Mouse (Mus musculus) lung, embryonic 14.5 days (tissue): ENCODE data around the gene Gja4. TPM values are rescaled to one million over a fixed set of nuclear protein-coding genes. Genes with fewer than 3 reads are reported as not detected.

Experiments
- ATAC-seq: fragments of 200-750 bp; cut with Nextera tagmentation; 2 replicates; pipeline ENCODE4 v1.8.0; 2017; ENCODE audit warnings: mild to moderate bottlenecking, moderate TSS enrichment, moderate library complexity; ENCODE audit not compliant: insufficient read depth
- DNase-seq: peaks from one replicate; pipeline ENCODE4 v3.0.0-alpha.2; 2015
- H3K27ac ChIP-seq: fragments of 300-500 bp; sonication (generic); 2 replicates; pipeline ENCODE4 v1.5.1; 2014; ENCODE audit warnings: low read depth, mild to moderate bottlenecking, moderate library complexity
- H3K27me3 ChIP-seq: fragments of 300-500 bp; sonication (generic); 2 replicates; pipeline ENCODE4 v1.6.1; 2014; ENCODE audit warnings: low read length, control low read depth; ENCODE audit not compliant: insufficient read depth
- H3K36me3 ChIP-seq: fragments of 300-500 bp; sonication (generic); 2 replicates; pipeline ENCODE4 v1.6.1; 2014; ENCODE audit warnings: control low read depth; ENCODE audit not compliant: insufficient read depth
- H3K4me1 ChIP-seq: fragments of 300-500 bp; sonication (generic); 2 replicates; pipeline ENCODE4 v1.6.1; 2014; ENCODE audit warnings: antibody characterized with exemption, control low read depth; ENCODE audit not compliant: insufficient read depth
- H3K4me2 ChIP-seq: fragments of 300-500 bp; sonication (generic); 2 replicates; pipeline ENCODE4 v1.6.1; 2014; ENCODE audit warnings: mild to moderate bottlenecking
- H3K4me3 ChIP-seq: fragments of 300-500 bp; sonication (generic); 2 replicates; pipeline ENCODE4 v1.5.1; 2014; ENCODE audit warnings: low read depth, low read length
- H3K9ac ChIP-seq: fragments of 300-500 bp; sonication (generic); 2 replicates; pipeline ENCODE4 v1.6.1; 2014
- H3K9me3 ChIP-seq: fragments of 300-500 bp; sonication (generic); 2 replicates; pipeline ENCODE4 v1.6.1; 2016; ENCODE audit warnings: low read depth, low read length, control low read depth
- CTCF ChIP-seq: IDR thresholded peaks from 2 replicates; pipeline ENCODE4 v1.5.1; 2016; ENCODE audit warnings: antibody characterized with exemption, low read depth
- WGBS: fragments of 180-500 bp; shearing (Covaris S2); extraction: QIAGEN DNeasy Blood & Tissue Kit; methylation state at CpG from one replicate; pipeline ENCODE4 v1.1.7; 2014; 5-methylcytosine and 5-hydroxymethylcytosine counted together
- polyA plus RNA-seq: library from polyadenylated mRNA; unstranded; fragments of >200 nt; fragmentation: Nextera tagmentation; extraction: Ambion mirVana; gene quantifications from 2 replicates; pipeline ENCODE4 v1.2.1, GENCODE M21; 2014

Gene Gja4
- polyA plus RNA-seq, 1 experiment from 2014 or later, result 24.0 TPM

DNA sequence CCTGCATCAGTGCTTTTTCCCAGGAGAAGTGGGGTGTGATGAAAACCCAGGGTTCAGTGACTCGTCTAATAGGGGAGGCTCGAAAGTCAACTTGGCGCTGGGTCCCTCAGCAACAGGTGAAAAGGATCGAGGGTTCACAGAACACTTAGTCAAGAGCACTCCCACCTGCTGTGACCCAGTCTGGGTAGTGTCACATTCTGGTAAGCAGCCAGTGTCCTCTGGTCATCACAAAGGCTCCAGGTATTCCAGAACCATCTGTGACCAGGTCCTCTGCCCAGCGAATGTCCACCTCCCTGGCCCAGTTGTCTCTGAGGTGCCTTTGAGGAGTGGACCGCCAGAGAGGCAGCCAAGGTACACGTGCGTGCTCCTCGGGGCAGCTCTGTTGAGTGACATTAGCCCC is 2.3 kb downstream of the Gja4 start:
- WGBS, result 39% methylated on average over 9 of the region's 9 CpGs
- ATAC-seq (no peak), DNase-seq (no peak)
- H3K4me1 ChIP-seq, result no peaks in the 10 kb centered on the region
- peaks cover 18% of the 10 kb centered on the region for H3K27me3 ChIP-seq
- no peaks in the 10 kb centered on the region for H3K36me3 ChIP-seq
- H3K4me3 ChIP-seq, result 0 out of 2 replicates have a peak overlapping the region, but pooled peaks have one; percentile 12
- H3K9me3 ChIP-seq, result no peaks in the 10 kb centered on the region
- no peak overlapping the region for H3K27ac ChIP-seq
- H3K9ac ChIP-seq, result no peak overlapping the region
- peak overlapping the region; percentile 15; the same call in 1 of the 2 replicates for H3K4me2 ChIP-seq
- no peak for TF ChIP-seq CTCF

DNA sequence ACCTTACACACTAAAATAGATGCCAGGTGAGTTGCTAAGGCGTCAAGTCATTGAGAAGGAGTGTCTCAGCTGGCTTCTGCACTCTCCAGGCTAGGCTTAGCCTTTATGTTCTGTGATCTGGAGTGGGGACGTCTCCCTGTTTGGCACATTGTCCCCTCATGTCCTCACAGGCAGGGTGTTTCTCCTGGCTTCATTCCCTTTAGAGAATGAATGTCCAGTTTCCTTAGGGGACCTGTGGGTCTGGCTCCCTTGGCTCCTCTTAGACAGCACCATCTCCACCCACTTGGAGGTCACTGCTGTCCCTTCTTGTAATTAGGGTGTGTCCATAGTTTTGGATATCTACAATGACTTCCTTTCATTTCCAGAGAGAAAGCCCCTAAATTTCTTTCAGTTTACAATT is 6.9 kb downstream of the Gja4 start:
- Histone ChIP-seq H3K9me3 (no peaks in the 10 kb centered on the region), H3K4me3 (no peak overlapping the region), H3K27me3 (peaks cover 4% of the 10 kb centered on the region), H3K27ac (no peak overlapping the region), H3K9ac (no peak overlapping the region), H3K4me2 (no peak overlapping the region), H3K36me3 (no peaks in the 10 kb centered on the region), H3K4me1 (no peaks in the 10 kb centered on the region)
- no peak for TF ChIP-seq CTCF
- ATAC-seq (no peak), DNase-seq (no peak)
- 41% methylated on average over 2 of the region's 2 CpGs for WGBS

DNA sequence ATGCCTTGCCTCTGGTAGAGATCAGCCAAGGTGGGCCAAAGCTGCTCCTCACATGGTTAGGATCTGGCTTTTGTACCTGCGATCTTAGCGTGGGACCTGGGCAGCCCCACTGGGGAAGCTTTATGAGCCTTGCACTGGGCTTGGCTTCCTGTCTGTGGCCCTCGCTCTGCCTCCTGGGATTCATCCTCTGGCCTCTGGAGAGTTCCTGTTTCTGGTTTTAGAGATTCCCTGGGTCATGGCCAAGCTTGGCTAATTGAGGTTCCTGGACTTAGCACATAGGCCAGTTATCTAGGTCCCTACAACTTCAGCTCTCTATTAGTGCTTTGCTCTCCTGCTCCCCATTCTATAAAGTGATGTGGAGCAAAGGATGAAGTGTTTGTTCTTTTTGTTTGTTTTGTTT is 10.0 kb downstream of the Gja4 start:
- no peak overlapping the region for H3K4me3 ChIP-seq
- no peak overlapping the region for H3K4me2 ChIP-seq
- H3K27me3 ChIP-seq, result no peaks in the 10 kb centered on the region
- no peak for DNase-seq
- no peak overlapping the region for H3K27ac ChIP-seq
- 76% methylated on average over 3 of the region's 3 CpGs for WGBS
- no peak for TF ChIP-seq CTCF
- ATAC-seq, result no peak
- H3K36me3 ChIP-seq, result no peaks in the 10 kb centered on the region
- no peak overlapping the region for H3K9ac ChIP-seq
- H3K4me1 ChIP-seq, result no peaks in the 10 kb centered on the region
- no peaks in the 10 kb centered on the region for H3K9me3 ChIP-seq

- DNase-seq (no peak), ATAC-seq (no peak)
- Histone ChIP-seq H3K4me2 (no peak overlapping the region), H3K27me3 (no peaks in the 10 kb centered on the region), H3K9me3 (no peaks in the 10 kb centered on the region), H3K27ac (no peak overlapping the region), H3K4me3 (no peak overlapping the region), H3K9ac (no peak overlapping the region), H3K36me3 (no peaks in the 10 kb centered on the region), H3K4me1 (no peaks in the 10 kb centered on the region)
- TF ChIP-seq CTCF, result no peak
- 51% methylated on average over 5 of the region's 5 CpGs for WGBS
Observed at GRCm38 (mm10) chr4:127300503-127300902, 13.3 kb downstream of the Gja4 start.

DNA sequence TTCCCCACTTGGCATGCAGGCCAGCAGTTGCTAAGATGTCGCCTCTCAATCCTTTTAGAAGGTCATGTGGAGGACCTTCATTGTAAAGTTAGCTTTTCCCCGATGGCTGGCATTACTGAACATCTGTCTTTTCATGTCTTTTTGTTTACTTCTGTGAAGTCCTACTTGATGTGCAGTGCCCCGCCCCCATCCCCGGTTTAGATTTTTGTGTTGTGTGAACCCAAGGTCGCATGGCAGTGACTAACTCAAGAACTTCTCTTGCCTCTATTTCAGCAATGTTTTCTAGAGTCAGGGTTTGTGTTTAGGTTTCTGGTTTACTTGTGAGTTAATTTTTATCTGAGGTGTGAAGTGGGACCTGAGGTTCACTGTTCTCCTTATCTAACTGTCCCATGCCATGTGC is 21.2 kb downstream of the Gja4 start:
- no peak for ATAC-seq
- 50% methylated on average over 5 of the region's 5 CpGs for WGBS

GRCm38 (mm10) chr4:127289039-127289548 is 24.7 kb downstream of the Gja4 start:
- Histone ChIP-seq H3K4me2 (no peak overlapping the region), H3K36me3 (no peaks in the 10 kb centered on the region), H3K9me3 (no peaks in the 10 kb centered on the region), H3K27ac (no peak overlapping the region), H3K4me3 (no peak overlapping the region), H3K9ac (no peak overlapping the region), H3K4me1 (no peaks in the 10 kb centered on the region), H3K27me3 (no peaks in the 10 kb centered on the region)
- WGBS, result 48% methylated on average over 6 of the region's 6 CpGs
- DNase-seq (no peak), ATAC-seq (no peak; the same call in 1 of the 2 replicates)
- no peak for TF ChIP-seq CTCF

More for the DNA sequence above, 21.2 kb downstream of the Gja4 start:
- TF ChIP-seq CTCF, result no peak
- H3K4me2 ChIP-seq, result no peak overlapping the region
- no peak overlapping the region for H3K27ac ChIP-seq
- no peaks in the 10 kb centered on the region for H3K36me3 ChIP-seq
- no peak overlapping the region for H3K4me3 ChIP-seq
- no peaks in the 10 kb centered on the region for H3K9me3 ChIP-seq
- H3K4me1 ChIP-seq, result no peaks in the 10 kb centered on the region
- no peak for DNase-seq
- H3K27me3 ChIP-seq, result no peaks in the 10 kb centered on the region
- H3K9ac ChIP-seq, result no peak overlapping the region

DNA sequence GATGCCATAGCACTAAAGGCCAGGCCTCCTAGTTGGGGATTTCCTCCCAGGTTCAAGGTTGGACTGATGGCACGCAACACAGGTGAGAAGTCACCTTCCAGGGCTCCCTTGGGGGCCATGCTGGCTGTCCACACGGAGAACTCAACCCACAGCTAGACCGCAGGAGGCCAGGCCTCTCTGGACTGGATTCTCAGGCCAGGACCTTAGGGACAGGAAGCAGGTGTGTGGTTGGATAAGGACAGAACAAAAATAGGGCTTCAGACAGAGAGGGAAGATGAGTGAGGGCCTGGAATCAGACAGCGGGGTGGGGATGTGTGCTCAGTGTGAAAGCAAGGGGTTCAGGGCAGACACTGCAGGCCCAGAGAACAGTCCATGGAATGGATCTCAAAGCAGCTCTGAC is 26.9 kb downstream of the Gja4 start:
- DNase-seq (no peak), ATAC-seq (no peak)
- Histone ChIP-seq H3K9ac (no peak overlapping the region), H3K27me3 (no peaks in the 10 kb centered on the region), H3K4me1 (no peaks in the 10 kb centered on the region), H3K27ac (no peak overlapping the region), H3K36me3 (no peaks in the 10 kb centered on the region), H3K4me3 (no peak overlapping the region), H3K9me3 (no peaks in the 10 kb centered on the region), H3K4me2 (no peak overlapping the region)
- no peak for TF ChIP-seq CTCF
- 75% methylated on average over 4 of the region's 4 CpGs for WGBS

DNA sequence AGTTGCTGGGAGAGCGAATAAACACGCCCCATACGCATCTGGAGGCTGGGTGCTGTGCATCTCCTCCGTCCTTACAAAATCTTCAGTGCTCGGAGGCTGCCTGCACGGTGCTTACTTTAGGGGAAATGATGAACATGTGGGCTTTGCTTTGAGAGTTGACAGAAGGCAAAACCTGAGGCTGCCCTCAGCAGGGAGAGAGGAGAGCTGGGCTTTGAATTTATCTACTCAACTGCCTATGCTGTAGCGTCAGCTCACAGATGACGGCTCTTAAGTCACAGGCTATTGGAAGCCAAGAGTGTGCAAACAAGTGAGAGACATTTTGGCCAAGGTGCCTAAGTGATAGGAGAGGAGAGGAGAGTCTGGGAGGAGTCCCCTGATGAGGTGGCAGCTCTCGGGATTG is 34.6 kb downstream of the Gja4 start:
- WGBS, result 64% methylated on average over 9 of the region's 9 CpGs
- Histone ChIP-seq H3K4me1 (no peaks in the 10 kb centered on the region), H3K36me3 (no peaks in the 10 kb centered on the region), H3K4me3 (no peak overlapping the region), H3K27ac (no peak overlapping the region), H3K9ac (no peak overlapping the region), H3K4me2 (no peak overlapping the region), H3K9me3 (no peaks in the 10 kb centered on the region), H3K27me3 (no peaks in the 10 kb centered on the region)
- no peak for ATAC-seq
- TF ChIP-seq CTCF, result no peak
- no peak for DNase-seq
